13 mouse cellular contexts compared by ENCODE assay signal in the genomic region with DNA sequence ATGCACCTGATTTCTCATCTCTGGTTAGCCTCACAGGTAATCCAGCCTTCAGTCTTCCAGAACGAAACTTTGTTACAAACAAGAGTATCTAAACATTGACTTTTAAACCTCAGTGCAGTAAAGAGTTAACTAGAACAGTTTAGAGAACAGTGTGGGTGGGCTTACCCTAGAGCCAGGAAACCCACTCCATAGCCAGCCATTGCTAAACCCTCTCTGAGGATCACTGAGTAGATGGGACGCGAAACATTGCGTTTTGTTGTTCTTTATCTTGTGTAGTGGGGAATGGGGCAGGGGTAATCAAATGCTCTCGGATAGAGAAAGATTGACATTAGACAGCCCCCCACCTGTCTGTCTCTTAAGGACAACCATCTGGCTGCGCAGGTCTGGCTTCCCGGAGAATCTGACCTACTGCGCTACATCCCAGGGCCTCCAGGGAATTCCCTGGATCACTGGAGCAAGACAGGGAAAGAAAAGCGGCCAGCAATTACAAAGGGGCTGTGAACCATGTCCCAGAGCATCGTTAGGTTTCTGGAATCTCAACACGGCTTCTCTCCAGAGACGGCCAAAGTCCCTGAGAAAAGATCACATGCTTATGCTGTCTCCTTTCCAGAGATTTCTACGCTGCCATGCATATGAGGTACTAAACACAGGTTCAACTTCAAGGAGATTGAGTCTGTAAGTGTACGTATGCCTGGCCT.
DNase-seq lines count a peak whose midpoint lies in the region; ATAC-seq and TF ChIP-seq lines count a peak whose summit lies in the region.
"Had no signal": no experiment of that assay in that cellular context is flagged by ENCODE, and none has a peak within 500 bp of the region (broad histone marks: within the 10 kb centered on the region; RNA-seq: fewer than 3 reads in every experiment).

No protein-coding gene starts in this region.

- ATAC-seq in midbrain, embryonic 12.5 days (ENCODE audit: low FRiP score, low read depth): no peak
- ATAC-seq in midbrain, postnatal 0 days (ENCODE audit: low FRiP score): no peak
- ATAC-seq in embryonic facial prominence, embryonic 13.5 days (ENCODE audit: insufficient number of reproducible peaks, insufficient read depth, low FRiP score, low TSS enrichment, low read depth): no peak
- ATAC-seq in kidney, embryonic 15.5 days (replicated peaks; ENCODE audit: low FRiP score): peak; percentile 95
- ATAC-seq: inflammation-experienced regulatory T-cells, adult 6 months had no signal

- no peaks in the 10 kb centered on the region for H3K36me3 ChIP-seq in midbrain, embryonic 12.5 days
- H3K36me3 ChIP-seq in midbrain, postnatal 0 days (ENCODE audit: insufficient read depth, low read length): no peaks in the 10 kb centered on the region
- H3K36me3 ChIP-seq in embryonic facial prominence, embryonic 13.5 days: no peaks in the 10 kb centered on the region
- no peaks in the 10 kb centered on the region for H3K36me3 ChIP-seq in kidney, embryonic 15.5 days
- H3K36me3 ChIP-seq: liver, embryonic 13.5 days; neural tube, embryonic 12.5 days had no signal

- WGBS in midbrain, embryonic 12.5 days: 37% methylated on average over 14 of the region's 14 CpGs
- 37% methylated on average over 14 of the region's 14 CpGs for WGBS in midbrain, postnatal 0 days
- WGBS in embryonic facial prominence, embryonic 13.5 days: 23% methylated on average over 14 of the region's 14 CpGs
- 30% methylated on average over 14 of the region's 14 CpGs for WGBS in kidney, embryonic 15.5 days

- H3K9ac ChIP-seq in midbrain, embryonic 12.5 days (replicated peaks): no peak overlapping the region
- H3K9ac ChIP-seq in midbrain, postnatal 0 days (replicated peaks; ENCODE audit: low read length, poor library complexity, severe bottlenecking): no peak overlapping the region
- H3K9ac ChIP-seq in embryonic facial prominence, embryonic 13.5 days: peak overlapping the region; percentile 36; the same call in 1 of the 2 replicates
- H3K9ac ChIP-seq in kidney, embryonic 15.5 days: no peak overlapping the region
- H3K9ac ChIP-seq: liver, embryonic 13.5 days; neural tube, embryonic 12.5 days had no signal

- no peaks in the 10 kb centered on the region for H3K9me3 ChIP-seq in midbrain, embryonic 12.5 days
- H3K9me3 ChIP-seq in midbrain, postnatal 0 days (ENCODE audit: low read length): no peaks in the 10 kb centered on the region
- H3K9me3 ChIP-seq in embryonic facial prominence, embryonic 13.5 days: no peaks in the 10 kb centered on the region
- H3K9me3 ChIP-seq in kidney, embryonic 15.5 days (replicated peaks): no peaks in the 10 kb centered on the region
- H3K9me3 ChIP-seq: liver, embryonic 13.5 days; neural tube, embryonic 12.5 days had no signal

- peaks cover 14% of the 10 kb centered on the region for H3K4me1 ChIP-seq in midbrain, embryonic 12.5 days
- 0 out of 2 replicates have a peak, but pooled peaks cover 7% of the 10 kb centered on the region for H3K4me1 ChIP-seq in midbrain, postnatal 0 days (ENCODE audit: insufficient read depth, low read length)
- H3K4me1 ChIP-seq in embryonic facial prominence, embryonic 13.5 days: peaks cover 29% of the 10 kb centered on the region
- H3K4me1 ChIP-seq in kidney, embryonic 15.5 days: peaks cover 41% of the 10 kb centered on the region
- H3K4me1 ChIP-seq: liver, embryonic 13.5 days; neural tube, embryonic 12.5 days had no signal

- H3K27ac ChIP-seq in midbrain, embryonic 12.5 days (replicated peaks): no peak overlapping the region
- H3K27ac ChIP-seq in midbrain, postnatal 0 days (ENCODE audit: low read depth, low read length): no peak overlapping the region
- H3K27ac ChIP-seq in embryonic facial prominence, embryonic 13.5 days: no peak overlapping the region
- H3K27ac ChIP-seq in kidney, embryonic 15.5 days: peak overlapping the region; percentile 93
- H3K27ac ChIP-seq: liver, embryonic 13.5 days; macrophage; neural tube, embryonic 12.5 days had no signal

- H3K4me3 ChIP-seq in midbrain, embryonic 12.5 days: no peak overlapping the region
- H3K4me3 ChIP-seq in midbrain, postnatal 0 days (ENCODE audit: low read depth, low read length): no peak overlapping the region
- H3K4me3 ChIP-seq in embryonic facial prominence, embryonic 13.5 days: no peak overlapping the region
- no peak overlapping the region for H3K4me3 ChIP-seq in kidney, embryonic 15.5 days (replicated peaks)
- H3K4me3 ChIP-seq: liver, embryonic 13.5 days; neural tube, embryonic 12.5 days had no signal

- H3K4me2 ChIP-seq in midbrain, embryonic 12.5 days (replicated peaks): 0 out of 2 replicates have a peak overlapping the region, but pooled peaks have one; percentile 8
- H3K4me2 ChIP-seq in midbrain, postnatal 0 days (ENCODE audit: low read depth, low read length, poor library complexity, severe bottlenecking): no peak overlapping the region
- H3K4me2 ChIP-seq in embryonic facial prominence, embryonic 13.5 days: peak overlapping the region; percentile 34
- H3K4me2 ChIP-seq in kidney, embryonic 15.5 days: peak overlapping the region; percentile 43
- H3K4me2 ChIP-seq: liver, embryonic 13.5 days; neural tube, embryonic 12.5 days had no signal

- H3K27me3 ChIP-seq in midbrain, embryonic 12.5 days: no peaks in the 10 kb centered on the region
- no peaks in the 10 kb centered on the region for H3K27me3 ChIP-seq in midbrain, postnatal 0 days (ENCODE audit: insufficient read depth, low read length)
- H3K27me3 ChIP-seq in embryonic facial prominence, embryonic 13.5 days: no peaks in the 10 kb centered on the region
- no peaks in the 10 kb centered on the region for H3K27me3 ChIP-seq in kidney, embryonic 15.5 days
- H3K27me3 ChIP-seq: liver, embryonic 13.5 days; neural tube, embryonic 12.5 days had no signal

- TF ChIP-seq CTCF in midbrain, postnatal 0 days (IDR thresholded peaks at IDR 0.05): no peak

- no peak for DNase-seq in midbrain, postnatal 0 days (ENCODE audit: low spot score)
- DNase-seq in thymus, postnatal 4 days: no peak
- no peak for DNase-seq in gastrocnemius, postnatal 10 days
- DNase-seq in right cerebral cortex, postnatal 10 days (ENCODE audit: low spot score in 2 of 2): no peak
- DNase-seq: liver, embryonic 13.5 days; right cerebral cortex, postnatal 14 days; thymus, postnatal 25 days had no signal
